Mouse (Mus musculus) gastrocnemius, adult 8-10 months (tissue): ENCODE data around the gene Ovch2. TPM values are rescaled to one million over a fixed set of nuclear protein-coding genes. Genes with fewer than 3 reads are reported as not detected.
"Not testable (repeated sequence)": the region's sequence is repeated elsewhere in the genome, so short reads cannot be mapped to it uniquely, and the experiment has no call there.

ENCODE experiments used
- DNase-seq, 2 experiments: peaks; one replicate each; pipeline ENCODE4 v3.0.0; 2022; ENCODE audit warnings: low spot score in 2 of 2
- total RNA-seq, 4 experiments: library from RNA; stranded (reverse); gene quantifications; 2 replicates each; pipeline ENCODE4 v1.2.4; 2022

Gene Ovch2
- not detected for total RNA-seq

- DNase-seq = no peak
Observed at GRCm38 (mm10) chr7:107801108-107801507, at the start of gene Ovch2. Gene Ovch2, minus strand, starts transcription at chr7:107801208.

DNA sequence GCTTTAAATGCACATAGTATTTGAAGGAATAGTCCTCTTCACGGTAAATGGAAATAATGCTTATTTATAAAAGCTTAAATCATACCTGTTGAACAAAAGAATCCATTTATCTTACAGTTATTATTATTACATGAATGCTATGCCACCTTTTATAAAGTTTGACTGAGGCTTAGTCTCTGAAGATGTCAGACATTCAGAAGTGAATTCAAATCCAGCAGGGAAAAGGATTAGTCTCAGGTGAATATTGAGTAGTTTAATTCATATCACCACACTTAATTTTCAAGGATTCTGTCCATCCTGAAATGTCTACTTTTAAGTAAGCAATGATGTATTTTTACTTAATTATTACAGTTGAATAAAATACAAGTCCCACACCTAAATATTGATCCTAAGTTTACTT, 46.4 kb upstream of the Ovch2 start, which contains the start of gene Olfr470:
Gene Olfr470, minus strand, starts transcription at position 101 of the 400 bp plus-strand sequence.
- not testable (repeated sequence) for DNase-seq

- no peak for DNase-seq
Observed at GRCm38 (mm10) chr7:107841719-107842118, 40.7 kb upstream of the Ovch2 start.

DNA sequence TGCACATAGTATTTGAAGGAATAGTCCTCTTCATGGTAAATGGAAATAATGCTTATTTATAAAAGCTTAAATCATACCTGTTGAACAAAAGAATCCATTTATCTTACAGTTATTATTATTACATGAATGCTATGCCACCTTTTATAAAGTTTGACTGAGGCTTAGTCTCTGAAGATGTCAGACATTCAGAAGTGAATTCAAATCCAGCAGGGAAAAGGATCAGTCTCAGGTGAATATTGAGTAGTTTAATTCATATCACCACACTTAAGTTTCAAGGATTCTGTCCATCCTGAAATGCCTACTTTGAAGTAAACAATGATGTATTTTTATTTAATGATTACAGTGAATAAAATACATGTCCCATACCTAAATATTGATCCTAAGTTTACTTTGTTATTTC, 24.4 kb upstream of the Ovch2 start, which contains the start of gene Olfr469:
Gene Olfr469, minus strand, starts transcription at position 101 of the 400 bp plus-strand sequence.
- DNase-seq = not testable (repeated sequence)

DNA sequence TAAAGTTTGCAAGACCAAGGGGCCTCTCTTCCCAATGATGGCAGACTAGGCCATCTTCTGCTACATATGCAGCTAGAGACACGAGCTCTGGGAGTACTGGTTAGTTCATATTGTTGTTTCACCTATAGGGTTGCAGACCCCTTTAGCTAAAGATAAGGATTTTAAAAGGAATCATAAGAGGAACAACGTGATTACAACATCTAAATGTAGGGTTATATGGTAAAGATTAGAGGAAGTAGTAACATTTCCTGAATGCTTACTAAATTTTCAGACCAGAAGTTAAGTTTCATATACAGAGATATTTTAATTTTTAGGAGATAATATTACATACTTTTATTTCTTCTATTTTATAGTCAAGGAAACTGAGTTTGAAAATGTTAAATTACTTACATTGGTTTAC, 22.9 kb upstream of the Ovch2 start:
- DNase-seq = not testable (repeated sequence)

DNA sequence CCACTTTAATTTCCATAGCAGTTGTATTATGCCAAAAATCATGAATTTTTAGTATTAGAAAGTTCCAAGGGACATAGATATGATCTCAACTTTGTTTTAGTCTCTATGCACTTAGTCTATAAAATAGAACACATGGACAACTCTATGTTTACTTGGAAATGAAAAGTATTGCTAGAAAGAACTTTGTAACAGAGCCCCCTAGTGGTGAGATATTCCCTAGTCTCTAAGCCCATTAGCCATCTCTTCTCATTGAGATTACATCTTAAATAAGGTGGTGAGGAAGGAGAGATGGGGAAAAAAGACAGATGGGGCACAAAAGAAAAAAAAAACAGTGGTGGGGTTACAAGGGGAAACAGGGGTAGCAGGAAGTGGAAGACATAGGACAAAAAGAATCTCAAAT, 18.4 kb upstream of the Ovch2 start:
- DNase-seq = no peak

DNA sequence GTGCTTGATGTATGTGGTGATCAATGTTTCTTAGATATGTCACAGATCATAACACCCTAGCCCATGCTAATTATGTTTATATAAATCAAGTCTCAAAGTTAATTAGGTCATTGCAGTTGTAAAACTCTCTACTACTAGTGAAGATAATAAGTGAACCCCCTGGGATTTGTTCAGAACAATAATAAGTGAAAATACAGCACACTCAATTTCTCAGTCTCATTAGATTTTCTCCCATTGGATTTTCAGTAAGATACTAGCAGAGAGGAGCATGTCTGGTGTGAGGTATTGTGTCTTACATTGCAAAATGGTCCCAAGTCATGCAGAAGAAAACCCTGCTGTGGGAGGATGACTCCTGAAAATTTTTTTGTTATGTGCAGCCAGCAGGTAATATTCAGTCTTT, 11.0 kb upstream of the Ovch2 start, which contains the start of gene Olfr467:
Gene Olfr467, plus strand, starts transcription at position 301 of the 400 bp plus-strand sequence.
- no peak for DNase-seq

DNA sequence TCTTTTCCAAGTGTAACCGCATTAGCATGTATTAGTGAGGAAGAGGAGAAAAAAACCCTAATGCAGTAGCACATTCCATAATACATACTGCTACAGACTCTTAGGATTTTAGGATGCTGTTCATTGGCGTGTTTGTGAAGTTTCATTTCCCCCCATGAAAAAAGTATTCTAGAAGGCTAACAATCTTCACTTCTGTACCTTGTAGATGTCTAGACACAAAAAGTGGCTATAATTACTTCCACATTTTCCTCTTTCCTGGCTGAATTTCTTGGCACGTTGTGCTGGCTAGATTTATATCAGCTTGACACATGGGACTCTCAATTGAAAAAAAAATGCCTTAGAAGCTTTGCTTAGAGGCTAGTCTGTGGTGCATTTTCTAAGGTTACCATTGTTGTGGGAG, 1.1 kb upstream of the Ovch2 start:
- no peak for DNase-seq

- no peak for DNase-seq
Observed at GRCm38 (mm10) chr7:107796500-107796899, 4.5 kb downstream of the Ovch2 start.

DNA sequence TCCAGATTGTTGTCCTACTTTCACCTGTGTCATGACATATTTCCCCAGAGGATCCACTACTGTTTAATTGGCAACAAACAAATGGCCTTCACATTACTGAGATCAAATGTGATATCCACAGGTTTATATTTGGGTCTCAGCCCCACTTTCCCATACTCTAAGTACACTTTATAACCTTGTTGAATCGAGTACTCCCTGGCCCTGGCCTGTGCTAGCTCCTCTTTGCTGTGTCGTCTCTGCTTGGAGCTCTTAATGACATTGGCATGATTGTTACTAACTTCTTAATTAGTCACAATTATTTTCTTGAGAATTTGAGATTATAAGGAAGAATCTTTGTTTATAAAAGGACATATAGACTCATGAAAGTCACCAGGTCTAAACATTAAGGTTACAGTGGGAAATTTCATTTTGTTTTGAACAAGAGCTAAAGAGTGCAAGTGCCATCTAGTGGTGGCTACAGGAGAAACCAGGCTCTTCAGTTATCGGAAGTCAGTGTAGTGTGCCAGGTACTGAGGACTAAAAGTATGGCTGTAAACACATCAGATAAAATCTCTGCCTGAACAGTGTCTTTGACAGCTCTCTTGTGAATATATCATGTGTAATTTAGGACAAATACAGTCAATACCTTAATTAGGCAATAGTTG, 12.9 kb downstream of the Ovch2 start:
- DNase-seq = no peak

DNA sequence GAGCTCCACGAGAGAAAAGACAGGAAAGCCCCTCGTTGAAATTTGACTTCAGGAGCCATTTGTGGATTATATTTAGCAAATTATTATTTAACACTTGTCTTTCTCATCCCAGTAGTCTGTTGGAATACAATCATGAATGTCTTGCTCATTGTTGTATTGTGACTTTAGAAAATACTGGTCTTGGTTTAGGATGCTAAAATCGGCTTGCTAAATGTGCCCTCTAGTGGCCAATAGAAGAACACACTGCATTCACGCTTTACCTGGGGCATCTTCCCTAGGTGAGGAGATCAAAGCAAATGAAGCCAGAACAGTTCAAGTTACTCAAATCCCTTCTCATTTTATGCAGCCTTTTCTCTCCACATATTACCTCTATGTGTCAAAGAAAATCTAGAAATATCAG, 21.4 kb downstream of the Ovch2 start:
- no peak for DNase-seq

- DNase-seq = no peak
Observed at GRCm38 (mm10) chr7:107778216-107778615, 22.8 kb downstream of the Ovch2 start.

DNA sequence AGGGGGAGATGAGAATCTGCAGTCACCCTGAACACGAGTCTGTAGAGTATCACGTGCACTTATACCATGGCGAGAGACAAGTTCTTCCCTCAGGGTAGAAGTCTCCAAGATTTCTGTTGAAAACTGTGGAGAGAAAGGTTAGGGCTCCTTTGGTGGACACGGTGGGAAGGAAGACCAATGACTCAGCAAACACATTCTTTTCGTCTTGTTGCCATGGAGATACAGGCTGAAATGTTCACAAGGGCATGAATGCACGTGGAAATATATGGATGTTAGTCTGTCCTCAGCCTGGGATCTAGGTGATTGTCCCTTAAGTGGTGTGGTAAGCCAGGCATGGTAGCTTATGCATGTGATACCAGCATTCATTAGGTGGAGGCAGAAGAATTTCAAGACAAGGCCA, 30.2 kb downstream of the Ovch2 start:
- no peak for DNase-seq

DNA sequence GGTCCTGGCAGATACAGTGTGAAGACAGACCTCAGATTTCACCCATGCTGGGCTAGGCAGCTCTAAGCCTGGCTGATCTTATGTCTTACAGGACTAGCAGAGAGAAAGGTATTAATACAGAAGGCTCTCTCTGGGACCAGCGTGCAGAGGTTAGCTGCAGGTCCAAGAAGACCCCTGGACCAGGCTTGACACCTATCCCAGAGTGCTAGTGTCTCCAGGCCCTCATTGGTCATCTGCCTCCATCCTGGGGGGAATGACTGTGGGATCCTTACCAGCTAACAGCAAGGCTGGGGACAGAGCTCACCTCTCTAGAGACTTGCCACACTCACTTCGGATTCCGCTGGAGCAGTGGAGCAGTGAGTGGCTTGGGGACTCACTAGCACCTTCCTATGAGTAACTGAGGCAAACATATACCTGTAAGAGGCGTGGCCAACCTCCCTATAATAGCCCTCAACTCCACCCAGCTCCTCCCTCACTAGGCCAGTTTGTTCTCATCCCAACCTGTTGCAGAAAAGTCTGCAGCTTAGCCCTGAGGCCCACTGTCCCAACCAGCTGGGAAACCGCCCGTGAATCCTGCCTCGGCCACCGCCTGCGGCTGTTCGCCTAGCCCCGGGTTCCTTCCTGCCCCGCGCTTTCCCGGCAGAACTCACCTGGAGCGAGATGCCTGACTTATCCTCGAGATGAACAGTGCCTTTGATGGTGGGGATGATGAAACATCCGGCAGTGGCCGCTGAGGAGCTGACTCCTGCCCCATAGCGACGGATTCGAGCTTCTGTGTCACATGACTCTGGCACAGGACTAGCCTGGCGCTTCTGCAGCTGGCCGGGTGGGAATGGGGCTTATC, 43.5 kb downstream of the Ovch2 start, which contains the start of gene Cyb5r2:
Gene Cyb5r2, minus strand, starts transcription at position 725 of the 844 bp plus-strand sequence.
- DNase-seq = peak in 1 of 2 experiments; percentile 24

DNA sequence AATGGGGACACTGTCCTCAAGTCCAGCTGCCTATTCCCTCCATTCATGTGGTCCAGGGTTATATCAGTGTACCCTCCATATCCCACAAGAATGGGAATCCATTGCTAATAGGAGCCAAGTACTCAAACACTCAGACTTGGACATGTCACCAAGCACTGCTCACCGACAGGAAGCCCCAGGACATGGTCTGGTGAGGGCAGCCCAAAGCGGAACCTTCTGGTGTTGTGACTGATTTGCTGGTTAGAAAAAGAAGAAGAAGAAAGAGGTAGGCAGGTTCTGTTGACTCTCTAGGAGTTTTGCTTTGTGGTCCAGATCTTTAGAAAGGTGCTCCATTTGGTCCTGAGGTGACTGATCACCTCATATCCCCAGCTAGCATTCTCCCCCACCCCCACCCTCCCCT, 44.3 kb downstream of the Ovch2 start:
- DNase-seq = no peak

DNA sequence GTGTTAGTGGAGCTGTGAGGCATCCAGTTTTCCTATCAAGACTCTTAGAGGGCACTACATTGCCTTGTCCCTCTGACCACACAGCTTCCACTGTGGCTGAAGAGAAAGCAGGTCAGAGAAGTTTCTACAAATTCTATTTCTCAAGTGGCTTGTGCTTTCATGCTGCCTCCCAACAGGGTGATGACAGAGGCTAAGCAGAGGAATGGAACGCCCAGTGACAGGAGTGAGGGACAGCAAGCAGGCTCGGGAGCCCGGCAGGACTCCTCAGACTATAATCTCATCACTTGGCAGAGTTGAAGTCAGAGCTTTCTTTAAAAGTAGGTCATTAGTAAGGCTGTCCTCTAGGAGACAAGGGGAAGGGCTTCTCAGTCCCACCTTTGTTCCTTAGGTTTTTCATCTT, 45.1 kb downstream of the Ovch2 start:
- DNase-seq = no peak

DNA sequence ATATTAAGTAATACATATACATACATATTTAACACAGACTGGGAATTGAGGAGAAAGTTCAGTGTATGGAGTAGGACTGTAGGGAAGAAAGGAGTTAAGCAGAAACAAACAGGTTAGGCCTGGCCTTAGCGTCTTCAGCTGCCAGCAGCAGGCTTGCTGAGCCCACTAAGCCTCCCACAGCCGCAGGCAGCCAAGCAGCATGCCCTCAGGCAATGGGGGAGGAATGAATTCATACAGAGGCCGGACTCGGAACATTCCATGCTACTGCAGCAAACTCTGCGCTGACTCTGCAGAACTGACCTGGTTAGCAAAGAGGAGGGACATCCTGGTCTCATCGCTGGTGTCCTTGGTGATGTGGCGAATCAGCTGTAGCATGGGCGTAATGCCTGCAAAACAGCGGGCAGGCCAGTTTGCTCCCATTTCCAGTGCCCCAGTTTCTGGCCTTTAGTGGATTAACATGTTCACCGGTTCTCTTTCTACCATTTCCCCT, 48.9 kb downstream of the Ovch2 start:
- no peak for DNase-seq

- no peak for DNase-seq
Observed at GRCm38 (mm10) chr7:107749721-107750120, 51.3 kb downstream of the Ovch2 start.

- no peak for DNase-seq
Observed at GRCm38 (mm10) chr7:107749270-107749669, 51.7 kb downstream of the Ovch2 start.

- no peak for DNase-seq
Observed at GRCm38 (mm10) chr7:107747954-107748353, 53.1 kb downstream of the Ovch2 start.

GRCm38 (mm10) chr7:107747476-107747875, 53.5 kb downstream of the Ovch2 start:
- no peak for DNase-seq

- no peak for DNase-seq
Observed at GRCm38 (mm10) chr7:107746036-107746435, 55.0 kb downstream of the Ovch2 start.
